Mouse (Mus musculus) heart, embryonic 11.5 days (tissue): ENCODE data around the gene Col10a1. TPM values are rescaled to one million over a fixed set of nuclear protein-coding genes. Genes with fewer than 3 reads are reported as not detected.
"Not testable (repeated sequence)": the region's sequence is repeated elsewhere in the genome, so short reads cannot be mapped to it uniquely, and the experiment has no call there.

Experiments
- ATAC-seq: fragments of 200-750 bp; cut with Nextera tagmentation; replicated peaks from 2 replicates; pipeline ENCODE4 v1.8.0; 2017; ENCODE audit warnings: moderate library complexity; ENCODE audit not compliant: insufficient number of reproducible peaks, low FRiP score, low TSS enrichment
- H3K27ac ChIP-seq: fragments of 300-500 bp; sonication (generic); 2 replicates; pipeline ENCODE4 v1.5.1; 2014; ENCODE audit warnings: mild to moderate bottlenecking, low read depth, low read length
- H3K27me3 ChIP-seq: fragments of 300-500 bp; sonication (generic); 2 replicates; pipeline ENCODE4 v1.6.1; 2014; ENCODE audit warnings: mild to moderate bottlenecking, low read length, mixed read lengths; ENCODE audit not compliant: control insufficient read depth, insufficient read depth
- H3K36me3 ChIP-seq: fragments of 300-500 bp; sonication (generic); 2 replicates; pipeline ENCODE4 v1.6.1; 2014; ENCODE audit warnings: mild to moderate bottlenecking, low read length, moderate library complexity, mixed read lengths; ENCODE audit not compliant: control insufficient read depth, insufficient read depth
- H3K4me1 ChIP-seq: fragments of 300-500 bp; sonication (generic); 2 replicates; pipeline ENCODE4 v1.6.1; 2014; ENCODE audit warnings: low read length; ENCODE audit not compliant: control insufficient read depth, insufficient read depth
- H3K4me2 ChIP-seq: fragments of 300-500 bp; sonication (generic); 2 replicates; pipeline ENCODE4 v1.6.1; 2014; ENCODE audit warnings: mild to moderate bottlenecking, moderate library complexity
- H3K4me3 ChIP-seq: fragments of 300-500 bp; sonication (generic); 2 replicates; pipeline ENCODE4 v1.5.1; 2014; ENCODE audit warnings: low read depth, low read length
- H3K9ac ChIP-seq: fragments of 300-500 bp; sonication (generic); 2 replicates; pipeline ENCODE4 v1.6.1; 2014; ENCODE audit warnings: mild to moderate bottlenecking, low read depth, low read length, moderate library complexity
- H3K9me3 ChIP-seq: fragments of 300-500 bp; sonication (generic); replicated peaks from 2 replicates; pipeline ENCODE4 v1.6.1; 2016; ENCODE audit warnings: low read length; ENCODE audit not compliant: control insufficient read depth
- WGBS: fragments of 180-500 bp; shearing (Covaris S2); extraction: QIAGEN DNeasy Blood & Tissue Kit; methylation state at CpG from one replicate; pipeline ENCODE4 v1.1.7; 2014; ENCODE audit not compliant: insufficient replicate concordance; 5-methylcytosine and 5-hydroxymethylcytosine counted together
- polyA plus RNA-seq: library from polyadenylated mRNA; unstranded; fragments of >200 nt; fragmentation: Nextera tagmentation; extraction: Ambion mirVana; gene quantifications from 2 replicates; pipeline ENCODE4 v1.2.1, GENCODE M21; 2014

The Col10a1 gene
- polyA plus RNA-seq, 1 experiment from 2014 or later = 0.20 TPM

GRCm38 (mm10) chr10:34396959-34397358, 7.2 kb downstream of the Col10a1 start:
- Histone ChIP-seq H3K9ac (no peak overlapping the region), H3K4me3 (no peak overlapping the region), H3K9me3 (no peaks in the 10 kb centered on the region), H3K4me2 (no peak overlapping the region), H3K27me3 (no peaks in the 10 kb centered on the region), H3K27ac (no peak overlapping the region), H3K4me1 (no peaks in the 10 kb centered on the region), H3K36me3 (no peaks in the 10 kb centered on the region; the same call in 1 of the 2 replicates)
- no peak for ATAC-seq
- WGBS = 93% methylated on average over 4 of the region's 4 CpGs

GRCm38 (mm10) chr10:34399267-34399666, 9.5 kb downstream of the Col10a1 start:
- ATAC-seq = no peak

GRCm38 (mm10) chr10:34418204-34418756, 28.5 kb downstream of the Col10a1 start, which contains the start of gene Nt5dc1:
TSS of gene Nt5dc1 (minus strand) at chr10:34418552.
- Histone ChIP-seq H3K27me3 (no peaks in the 10 kb centered on the region), H3K4me3 (peak within 1 kb of the TSS; percentile 71), H3K4me1 (no peaks in the 10 kb centered on the region; the same call in 1 of the 2 replicates), H3K36me3 (no peaks in the 10 kb centered on the region), H3K9me3 (no peaks in the 10 kb centered on the region), H3K27ac (peak within 1 kb of the TSS; percentile 77), H3K9ac (peak within 1 kb of the TSS; percentile 90), H3K4me2 (peak within 1 kb of the TSS; percentile 74)
- WGBS = under 1% methylated on average over 48 of the region's 49 CpGs
- ATAC-seq = peak; percentile 98

More at GRCm38 (mm10) chr10:34399267-34399666, 9.5 kb downstream of the Col10a1 start:
- no peak overlapping the region for H3K4me2 ChIP-seq
- H3K4me1 ChIP-seq = no peaks in the 10 kb centered on the region
- no peaks in the 10 kb centered on the region for H3K9me3 ChIP-seq
- H3K9ac ChIP-seq = no peak overlapping the region
- H3K27me3 ChIP-seq = no peaks in the 10 kb centered on the region
- no peaks in the 10 kb centered on the region for H3K36me3 ChIP-seq
- no peak overlapping the region for H3K27ac ChIP-seq
- H3K4me3 ChIP-seq = no peak overlapping the region

GRCm38 (mm10) chr10:34418794-34419193, 29.0 kb downstream of the Col10a1 start:
- not testable (repeated sequence) for H3K9me3 ChIP-seq, H3K27ac ChIP-seq, H3K36me3 ChIP-seq, ATAC-seq, H3K4me1 ChIP-seq, H3K27me3 ChIP-seq
- WGBS = 73% methylated on average over 4 of the region's 4 CpGs
- peak overlapping the region; percentile 71 for H3K4me3 ChIP-seq
- peak overlapping the region; percentile 90 for H3K9ac ChIP-seq
- H3K4me2 ChIP-seq = peak overlapping the region; percentile 74

- no peak for ATAC-seq
- Histone ChIP-seq H3K4me1 (no peaks in the 10 kb centered on the region), H3K27me3 (no peaks in the 10 kb centered on the region), H3K4me2 (no peak overlapping the region), H3K9me3 (no peaks in the 10 kb centered on the region), H3K36me3 (no peaks in the 10 kb centered on the region), H3K9ac (no peak overlapping the region), H3K4me3 (no peak overlapping the region), H3K27ac (no peak overlapping the region)
Measured at GRCm38 (mm10) chr10:34431783-34432182, 42.0 kb downstream of the Col10a1 start.

- not testable (repeated sequence) for H3K36me3 ChIP-seq, H3K4me3 ChIP-seq, H3K4me1 ChIP-seq, H3K4me2 ChIP-seq, ATAC-seq, H3K27me3 ChIP-seq, H3K9me3 ChIP-seq, H3K27ac ChIP-seq, H3K9ac ChIP-seq
- 82% methylated on average over 6 of the region's 14 CpGs for WGBS
Measured at GRCm38 (mm10) chr10:34434191-34434590, 44.4 kb downstream of the Col10a1 start.

Other genes starting within 250 kb of the Col10a1 start
- gene Dse, start 182.3 kb upstream of the Col10a1 start, polyA plus RNA-seq = 21.3 and 23.2 TPM in 2 replicates
- gene Tspyl1, start 107.8 kb upstream of the Col10a1 start, polyA plus RNA-seq = 52.7 and 57.3 TPM in 2 replicates
- 6.3 and 9.5 TPM in 2 replicates for gene Tspyl4, start 92.5 kb upstream of the Col10a1 start, polyA plus RNA-seq
- 6.5 and 6.9 TPM in 2 replicates for gene Nt5dc1, start 28.6 kb downstream of the Col10a1 start, polyA plus RNA-seq
- gene Frk, start 93.4 kb downstream of the Col10a1 start, polyA plus RNA-seq = 5.9 and 6.8 TPM in 2 replicates